Mouse (Mus musculus): ENCODE measurements around the gene Gm21992.

The Gm21992 gene

GRCm38 (mm10) chr19:4748493-4748892 is 62.9 kb downstream of the Gm21992 start:
- DNase-seq (ENCODE audit: low spot score) = no peak

GRCm38 (mm10) chr19:4747631-4748312 is 63.6 kb downstream of the Gm21992 start:
- DNase-seq (ENCODE audit: low spot score) = no peak

- DNase-seq (ENCODE audit: low spot score) = no peak
Measured at GRCm38 (mm10) chr19:4746611-4747010, 64.8 kb downstream of the Gm21992 start.

GRCm38 (mm10) chr19:4745681-4746080 is 65.7 kb downstream of the Gm21992 start:
- DNase-seq (ENCODE audit: low spot score) = no peak

GRCm38 (mm10) chr19:4745057-4745456 is 66.4 kb downstream of the Gm21992 start:
- DNase-seq (ENCODE audit: low spot score) = no peak

- no peak for DNase-seq (ENCODE audit: low spot score)
Measured at GRCm38 (mm10) chr19:4744026-4744425, 67.4 kb downstream of the Gm21992 start.

- peak; percentile 65 for DNase-seq (ENCODE audit: low spot score)
Measured at GRCm38 (mm10) chr19:4743524-4743923, 67.9 kb downstream of the Gm21992 start.

GRCm38 (mm10) chr19:4742229-4742628 is 69.2 kb downstream of the Gm21992 start:
- DNase-seq (ENCODE audit: low spot score) = no peak

- DNase-seq (ENCODE audit: low spot score) = no peak
Measured at GRCm38 (mm10) chr19:4741482-4741881, 69.9 kb downstream of the Gm21992 start.

GRCm38 (mm10) chr19:4739762-4740161 is 71.7 kb downstream of the Gm21992 start:
- no peak for DNase-seq (ENCODE audit: low spot score)

- no peak for DNase-seq (ENCODE audit: low spot score)
Measured at GRCm38 (mm10) chr19:4739053-4739452, 72.4 kb downstream of the Gm21992 start.

GRCm38 (mm10) chr19:4737866-4738265 is 73.5 kb downstream of the Gm21992 start:
- DNase-seq (ENCODE audit: low spot score) = no peak

- DNase-seq (ENCODE audit: low spot score) = no peak
Measured at GRCm38 (mm10) chr19:4733052-4733451, 78.4 kb downstream of the Gm21992 start.

- DNase-seq (ENCODE audit: low spot score) = no peak
Measured at GRCm38 (mm10) chr19:4729186-4729585, 82.2 kb downstream of the Gm21992 start.

GRCm38 (mm10) chr19:4720671-4721244 is 90.7 kb downstream of the Gm21992 start:
- DNase-seq (ENCODE audit: low spot score) = peak; percentile 50

- no peak for DNase-seq (ENCODE audit: low spot score)
Measured at GRCm38 (mm10) chr19:4720112-4720511, 91.3 kb downstream of the Gm21992 start.

- DNase-seq (ENCODE audit: low spot score) = peak; percentile 17
Measured at GRCm38 (mm10) chr19:4719351-4719764, 92.1 kb downstream of the Gm21992 start.

- DNase-seq (ENCODE audit: low spot score) = no peak
Measured at GRCm38 (mm10) chr19:4718716-4719115, 92.7 kb downstream of the Gm21992 start.

GRCm38 (mm10) chr19:4717281-4717680 is 94.1 kb downstream of the Gm21992 start:
- no peak for DNase-seq (ENCODE audit: low spot score)

- no peak for DNase-seq (ENCODE audit: low spot score)
Measured at GRCm38 (mm10) chr19:4716756-4717155, 94.7 kb downstream of the Gm21992 start.

- no peak for DNase-seq (ENCODE audit: low spot score)
Measured at GRCm38 (mm10) chr19:4713886-4714285, 97.5 kb downstream of the Gm21992 start.

GRCm38 (mm10) chr19:4712781-4713526 is 98.5 kb downstream of the Gm21992 start:
- DNase-seq (ENCODE audit: low spot score) = no peak

- DNase-seq (ENCODE audit: low spot score) = peak; percentile 74
Measured at GRCm38 (mm10) chr19:4712156-4712780, 99.1 kb downstream of the Gm21992 start.
